Mouse (Mus musculus) 416B (cell line): Measurements from ENCODE around the gene Ndc1.

Source experiments
- DNase-seq: peaks from one replicate; pipeline ENCODE4 v3.0.0; 2011; ENCODE audit warnings: low read depth

Gene Ndc1

DNA sequence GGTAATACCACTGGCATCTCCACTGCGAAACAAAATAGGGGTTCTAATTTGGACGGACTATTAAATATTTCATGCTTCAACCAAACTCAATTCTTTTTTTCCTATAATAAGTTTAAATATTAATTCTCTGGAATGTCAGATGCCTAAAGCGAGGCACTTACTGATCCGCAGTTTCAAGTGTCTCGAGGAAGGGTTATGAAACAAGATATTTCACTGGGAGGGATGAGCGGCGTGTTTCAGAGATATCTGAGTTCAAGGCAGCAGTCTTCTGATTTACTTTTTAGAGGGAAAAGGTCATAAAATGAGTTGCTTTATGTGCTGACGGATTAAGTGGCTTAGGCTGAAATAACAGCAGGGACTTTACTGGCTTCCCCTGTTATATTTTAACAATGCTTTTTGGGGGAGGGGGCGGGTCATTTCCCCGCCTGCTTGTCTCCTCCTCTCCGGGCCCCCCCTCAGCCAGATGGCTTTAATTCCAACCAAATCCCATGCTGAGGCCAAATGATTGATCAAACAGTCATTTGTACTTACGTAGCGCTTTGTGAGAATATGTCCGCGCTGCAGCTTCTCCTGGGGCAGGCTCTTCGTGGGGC is 75.4 kb downstream of the Ndc1 start:
- DNase-seq = no peak

DNA sequence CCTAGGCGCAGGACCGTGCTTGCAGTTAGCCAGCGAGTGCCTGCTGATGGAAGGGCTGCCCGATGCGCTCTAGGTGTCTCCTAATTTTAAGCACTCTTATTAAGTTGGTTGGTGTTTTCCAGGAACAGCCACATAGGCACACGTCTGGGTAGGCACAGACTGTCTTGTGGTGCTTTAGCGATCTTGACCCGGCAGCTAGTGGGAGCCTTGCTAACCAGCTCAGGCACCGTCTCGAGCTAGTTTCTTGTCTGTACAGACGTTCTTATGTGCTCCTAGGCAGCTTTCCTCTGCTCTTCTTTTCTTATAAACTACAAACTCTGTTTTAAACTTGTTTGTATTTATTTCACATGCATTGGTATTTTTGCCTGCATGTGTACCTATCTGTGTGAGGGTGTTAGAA is 76.0 kb downstream of the Ndc1 start:
- DNase-seq = no peak

GRCm38 (mm10) chr4:107448481-107448880 is 80.9 kb downstream of the Ndc1 start:
- DNase-seq = peak; percentile 5

DNA sequence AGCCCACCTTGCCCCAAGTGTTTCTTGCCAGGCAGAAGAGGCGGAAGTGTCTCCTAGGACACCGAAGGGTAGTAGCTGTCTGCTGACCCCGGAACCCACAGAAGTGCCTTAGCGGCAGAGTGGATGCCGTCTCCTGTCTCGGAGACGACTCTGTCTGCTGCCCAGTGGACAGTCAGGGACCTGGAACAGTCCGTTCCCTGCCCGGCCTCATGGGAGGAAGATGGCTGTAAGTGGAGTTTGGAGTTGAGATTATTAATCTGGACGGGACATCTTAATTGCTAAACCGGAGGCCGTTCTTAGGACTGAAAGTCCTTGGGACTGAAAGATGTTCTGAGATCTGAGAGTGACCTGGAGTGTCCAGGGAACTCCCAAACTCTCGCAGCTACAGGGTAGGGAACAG is 81.9 kb downstream of the Ndc1 start:
- no peak for DNase-seq

DNA sequence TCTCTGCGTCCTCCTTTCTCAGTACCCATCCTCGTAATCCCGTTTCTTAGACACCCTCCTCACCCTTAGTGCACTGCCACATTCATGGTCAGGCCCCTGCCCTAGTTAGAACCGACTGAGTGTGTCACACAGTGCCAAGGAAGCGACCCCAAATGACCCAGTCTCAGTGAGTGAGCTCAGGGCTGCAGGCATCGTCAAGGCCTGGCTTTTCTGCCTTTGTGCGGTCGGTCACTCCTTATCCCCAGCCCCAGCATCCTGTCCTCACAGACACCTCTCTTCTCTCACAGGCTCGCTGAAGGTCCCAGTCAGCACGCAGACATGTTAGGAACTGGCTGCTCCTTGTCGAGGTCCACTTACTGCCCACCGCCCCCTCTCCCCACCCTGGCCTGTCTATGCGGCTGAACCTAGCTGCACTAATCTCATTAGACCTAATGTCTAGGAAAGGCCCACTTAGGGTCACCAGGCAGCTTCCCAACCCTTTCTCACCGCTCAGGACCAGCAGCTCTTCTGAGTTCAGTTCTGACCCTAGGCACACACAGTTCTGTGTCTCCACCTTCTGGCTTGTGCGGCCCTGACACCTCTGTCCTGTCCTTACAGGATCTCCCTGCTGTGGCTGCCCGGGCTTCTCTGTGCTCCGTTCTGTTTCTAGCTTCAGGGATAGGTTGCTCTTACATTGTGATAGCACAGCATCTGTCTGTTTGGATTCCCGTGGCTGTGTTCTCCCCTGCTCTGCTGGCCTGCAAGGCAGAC is 84.9 kb downstream of the Ndc1 start:
- DNase-seq = peak; percentile 5

DNA sequence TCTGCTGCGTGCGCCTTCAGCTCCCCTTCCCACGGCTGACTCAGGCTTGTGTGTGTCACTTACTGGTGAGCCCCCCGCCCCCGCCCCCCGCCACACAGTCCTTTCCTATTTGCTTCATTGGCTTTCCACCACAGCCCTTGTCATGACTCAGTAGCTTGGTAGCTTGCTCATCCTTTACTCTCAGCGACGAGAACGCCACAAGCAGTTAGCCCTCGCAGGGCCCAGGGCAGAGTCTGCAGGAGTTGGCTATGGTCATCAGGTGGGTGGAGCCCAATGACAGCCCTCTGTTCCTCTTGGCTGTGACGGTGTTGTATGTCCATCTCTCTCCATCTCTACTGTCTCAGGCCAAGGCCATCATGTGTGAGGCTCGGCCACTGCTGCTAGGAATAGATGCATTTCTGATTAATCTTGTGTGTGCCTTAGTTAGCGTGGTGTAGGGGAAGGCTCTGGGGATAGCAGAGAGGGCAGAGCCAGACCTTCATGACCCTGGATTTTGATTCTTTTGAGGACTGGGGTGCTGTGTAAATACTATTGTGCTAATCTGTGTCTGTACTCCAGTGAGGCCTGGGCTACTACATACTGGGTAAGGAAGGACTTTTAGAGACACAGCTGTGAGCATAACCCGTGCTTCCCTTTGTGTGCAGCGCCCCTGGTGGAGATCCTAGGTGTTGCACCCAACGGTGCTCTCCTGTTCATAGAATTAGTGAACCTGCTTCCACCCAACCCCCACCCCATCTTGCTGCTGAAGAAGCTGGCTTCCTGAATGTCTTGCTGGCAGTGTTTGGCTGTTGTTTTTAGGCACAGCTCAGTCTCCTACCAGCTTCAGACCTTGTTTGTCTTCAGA is 85.8 kb downstream of the Ndc1 start:
- DNase-seq = peak; percentile 80

DNA sequence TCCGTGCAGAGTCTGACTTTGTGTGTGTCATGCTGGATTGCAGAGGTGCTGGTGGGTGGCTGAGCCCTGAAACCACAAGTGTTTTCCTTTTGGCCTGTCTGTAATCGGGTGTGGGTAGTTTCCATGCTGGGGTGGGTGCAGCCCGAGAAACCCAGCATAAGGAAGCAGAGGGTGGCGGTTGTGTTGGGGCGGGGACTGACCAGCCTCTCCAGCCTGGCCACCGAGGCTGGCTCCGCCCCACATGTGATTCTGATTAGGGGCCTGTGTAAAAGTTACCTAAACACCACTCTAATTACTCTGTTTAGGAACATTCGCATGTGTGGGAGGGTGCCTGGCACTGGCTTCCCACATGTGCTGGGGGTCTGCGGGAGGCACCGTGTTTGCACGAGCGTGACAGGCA is 90.0 kb downstream of the Ndc1 start:
- DNase-seq = peak; percentile 44

- DNase-seq = peak; percentile 13
Observed at GRCm38 (mm10) chr4:107458907-107459306, 91.3 kb downstream of the Ndc1 start.

DNA sequence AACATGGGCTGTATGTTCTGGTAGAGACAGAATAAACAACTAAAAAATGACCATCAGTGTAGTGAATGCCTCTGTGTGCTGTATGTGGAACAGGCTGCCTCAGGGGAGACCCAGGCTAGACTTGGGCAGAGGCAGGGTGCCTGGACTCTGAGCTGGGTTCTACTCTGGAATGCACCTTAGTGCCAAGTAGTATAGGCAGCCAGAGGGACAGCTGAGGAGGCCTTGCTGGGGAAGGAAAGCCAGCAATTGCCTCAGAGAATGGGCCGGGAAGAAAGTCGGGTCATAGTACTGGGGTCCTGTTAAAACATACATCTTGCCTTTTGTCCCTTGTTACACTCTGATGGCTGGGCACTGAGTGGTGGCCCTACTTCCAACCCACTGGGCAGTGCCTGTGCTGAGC is 91.9 kb downstream of the Ndc1 start:
- no peak for DNase-seq

GRCm38 (mm10) chr4:107460468-107460867 is 92.9 kb downstream of the Ndc1 start:
- DNase-seq = no peak
